Mouse (Mus musculus): ENCODE data around the gene Hmgcs1. TPM values are rescaled to one million over a fixed set of nuclear protein-coding genes. Genes with fewer than 3 reads are reported as not detected.

The Hmgcs1 gene
- polyA plus RNA-seq, 1 experiment from 2014 or later: 225 TPM

- no peaks in the 10 kb centered on the region for H3K36me3 ChIP-seq
- H3K27ac ChIP-seq: 0 out of 2 replicates have a peak overlapping the region, but pooled peaks have one; percentile 15
- peaks cover 19% of the 10 kb centered on the region for H3K4me1 ChIP-seq
- H3K9me3 ChIP-seq (replicated peaks): no peaks in the 10 kb centered on the region
- peak overlapping the region; percentile 35 for H3K4me3 ChIP-seq
- DNase-seq (ENCODE audit: low spot score): peak; percentile 42
- WGBS: 10% methylated on average over 19 of the region's 19 CpGs
- no peaks in the 10 kb centered on the region for H3K27me3 ChIP-seq (ENCODE audit: low read depth, poor library complexity, severe bottlenecking)
Measured at GRCm38 (mm10) chr13:119741390-119742237, 51.4 kb downstream of the Hmgcs1 start.

GRCm38 (mm10) chr13:119742711-119743415 is 52.7 kb downstream of the Hmgcs1 start:
- no peak overlapping the region for H3K4me3 ChIP-seq
- peaks cover 14% of the 10 kb centered on the region for H3K4me1 ChIP-seq
- DNase-seq (ENCODE audit: low spot score): no peak
- no peak overlapping the region for H3K27ac ChIP-seq
- no peaks in the 10 kb centered on the region for H3K36me3 ChIP-seq
- no peaks in the 10 kb centered on the region for H3K9me3 ChIP-seq (replicated peaks)
- H3K27me3 ChIP-seq (ENCODE audit: low read depth, poor library complexity, severe bottlenecking): no peaks in the 10 kb centered on the region
- 90% methylated on average over 6 of the region's 6 CpGs for WGBS

DNA sequence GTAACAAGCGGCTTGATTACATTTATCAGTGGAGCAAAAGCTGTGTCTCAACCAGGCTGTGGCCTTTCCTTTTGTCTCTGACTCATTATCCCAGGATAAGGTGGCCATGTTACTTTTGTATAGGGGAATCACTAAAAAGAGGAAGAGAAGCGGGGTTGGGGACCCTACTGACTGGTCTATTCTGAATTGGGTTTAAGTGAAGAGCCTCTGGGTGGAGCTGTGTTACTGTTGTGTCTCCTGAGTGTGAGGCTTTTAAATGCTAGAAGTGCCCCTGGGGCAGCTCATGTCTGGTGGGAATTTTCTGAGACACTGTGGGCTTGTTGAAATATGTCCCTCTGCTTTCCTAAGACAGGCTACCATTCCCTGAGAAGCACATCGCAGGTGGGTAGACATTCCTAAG is 53.3 kb downstream of the Hmgcs1 start:
- H3K27me3 ChIP-seq (ENCODE audit: low read depth, poor library complexity, severe bottlenecking): no peaks in the 10 kb centered on the region
- 81% methylated on average over 3 of the region's 3 CpGs for WGBS
- H3K4me1 ChIP-seq: peaks cover 14% of the 10 kb centered on the region
- H3K9me3 ChIP-seq (replicated peaks): no peaks in the 10 kb centered on the region
- no peak overlapping the region for H3K27ac ChIP-seq
- no peaks in the 10 kb centered on the region for H3K36me3 ChIP-seq
- H3K4me3 ChIP-seq: no peak overlapping the region
- no peak for DNase-seq (ENCODE audit: low spot score)

DNA sequence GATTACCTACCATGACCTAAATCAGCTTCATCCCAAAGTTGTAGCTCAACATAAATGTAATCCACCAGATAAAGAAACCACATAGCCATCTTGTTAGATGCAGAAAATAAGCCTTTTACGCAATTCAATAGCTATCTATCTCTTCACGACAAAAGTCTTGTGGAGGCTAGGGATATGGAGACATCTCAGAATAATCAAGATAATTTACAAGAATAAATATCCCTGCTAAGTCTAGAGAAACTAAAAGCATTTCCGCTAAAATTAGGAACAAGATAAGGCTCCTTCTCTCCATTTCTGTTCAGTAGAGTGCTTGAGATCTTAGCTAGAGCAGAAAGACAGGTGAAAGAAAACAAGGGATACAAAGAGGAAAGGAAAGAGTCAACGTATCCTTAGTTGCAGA is 56.8 kb downstream of the Hmgcs1 start:
- no peak overlapping the region for H3K27ac ChIP-seq
- no peaks in the 10 kb centered on the region for H3K27me3 ChIP-seq (ENCODE audit: low read depth, poor library complexity, severe bottlenecking)
- peaks cover 2% of the 10 kb centered on the region for H3K4me1 ChIP-seq
- 90% methylated on average over 4 of the region's 4 CpGs for WGBS
- H3K9me3 ChIP-seq (replicated peaks): no peaks in the 10 kb centered on the region
- no peak for DNase-seq (ENCODE audit: low spot score)
- no peaks in the 10 kb centered on the region for H3K36me3 ChIP-seq
- H3K4me3 ChIP-seq: no peak overlapping the region

DNA sequence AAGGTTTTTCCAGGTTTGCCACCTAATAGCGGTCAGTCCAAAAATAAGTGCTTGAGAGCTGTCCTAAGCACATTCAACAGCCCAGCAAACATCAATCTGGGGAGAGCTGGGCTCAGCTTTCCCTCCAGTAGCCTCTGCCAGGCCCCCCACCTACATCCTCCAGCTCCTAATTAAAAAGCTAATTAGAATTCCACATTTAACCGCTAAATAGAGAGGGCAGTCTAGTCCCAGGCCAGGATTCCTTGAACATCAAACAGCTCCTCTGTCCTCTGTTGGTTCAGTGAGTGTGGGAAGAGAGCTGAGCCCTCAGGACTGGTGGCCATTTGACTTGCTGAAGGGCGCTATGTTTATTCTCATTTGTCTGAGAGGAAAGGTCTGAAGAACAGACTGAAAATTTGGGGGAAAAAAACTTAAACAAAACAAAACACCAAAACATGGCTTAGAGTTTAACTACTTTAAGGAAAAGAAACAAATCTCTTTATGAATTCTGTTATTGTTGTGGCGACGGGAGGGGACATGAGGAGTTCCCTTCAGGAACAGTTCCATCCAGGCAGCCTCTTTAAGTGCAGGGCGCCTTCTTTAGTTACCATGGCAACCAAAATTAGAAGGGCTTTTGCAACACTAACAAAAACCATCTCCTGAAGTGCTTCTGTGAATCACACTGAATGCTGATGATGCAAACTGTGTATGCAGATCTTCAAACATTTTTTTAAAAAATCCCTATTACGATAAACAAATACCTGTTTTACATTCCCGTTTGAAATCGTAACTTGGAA is 63.9 kb downstream of the Hmgcs1 start:
- Histone ChIP-seq H3K4me3 (peak overlapping the region; percentile 66; the same call in 1 of the 2 replicates), H3K9me3 (replicated peaks) (no peaks in the 10 kb centered on the region), H3K27ac (no peak overlapping the region), H3K4me1 (peaks cover 30% of the 10 kb centered on the region), H3K27me3 (ENCODE audit: low read depth, poor library complexity, severe bottlenecking) (no peaks in the 10 kb centered on the region), H3K36me3 (no peaks in the 10 kb centered on the region)
- 60% methylated on average over 9 of the region's 9 CpGs for WGBS
- DNase-seq (ENCODE audit: low spot score): no peak

- Histone ChIP-seq H3K4me1 (peaks cover 30% of the 10 kb centered on the region), H3K4me3 (peak overlapping the region; percentile 66), H3K36me3 (no peaks in the 10 kb centered on the region), H3K27me3 (ENCODE audit: low read depth, poor library complexity, severe bottlenecking) (no peaks in the 10 kb centered on the region), H3K9me3 (replicated peaks) (no peaks in the 10 kb centered on the region), H3K27ac (no peak overlapping the region)
- DNase-seq (ENCODE audit: low spot score): no peak
- 37% methylated on average over 3 of the region's 3 CpGs for WGBS
Measured at GRCm38 (mm10) chr13:119754635-119755020, 64.4 kb downstream of the Hmgcs1 start.

DNA sequence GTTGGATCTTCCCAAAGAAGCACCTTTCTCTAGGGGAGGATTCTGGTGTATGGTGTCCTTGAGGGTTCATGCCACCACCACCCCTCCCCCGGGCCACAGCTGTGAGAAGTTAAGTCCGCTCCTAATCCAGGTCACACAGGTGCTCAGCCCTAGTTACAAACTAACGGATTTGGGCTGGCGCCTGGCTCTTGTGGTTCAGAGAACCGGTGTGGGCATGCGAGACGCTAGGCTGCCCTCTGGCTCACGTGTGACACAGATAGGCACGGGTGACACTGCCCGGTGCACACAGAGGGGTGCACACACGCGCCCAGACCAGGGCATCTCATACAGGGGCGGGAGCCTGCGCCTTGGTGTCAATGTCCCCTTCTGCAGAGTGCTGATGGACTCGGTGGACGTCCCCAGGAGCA is 65.0 kb downstream of the Hmgcs1 start:
- no peaks in the 10 kb centered on the region for H3K9me3 ChIP-seq (replicated peaks)
- no peaks in the 10 kb centered on the region for H3K36me3 ChIP-seq
- no peaks in the 10 kb centered on the region for H3K27me3 ChIP-seq (ENCODE audit: low read depth, poor library complexity, severe bottlenecking)
- peak; percentile 62 for DNase-seq (ENCODE audit: low spot score)
- H3K4me3 ChIP-seq: peak overlapping the region; percentile 66
- H3K27ac ChIP-seq: peak overlapping the region; percentile 83
- WGBS: under 1% methylated on average over 16 of the region's 16 CpGs
- H3K4me1 ChIP-seq: peaks cover 30% of the 10 kb centered on the region

DNA sequence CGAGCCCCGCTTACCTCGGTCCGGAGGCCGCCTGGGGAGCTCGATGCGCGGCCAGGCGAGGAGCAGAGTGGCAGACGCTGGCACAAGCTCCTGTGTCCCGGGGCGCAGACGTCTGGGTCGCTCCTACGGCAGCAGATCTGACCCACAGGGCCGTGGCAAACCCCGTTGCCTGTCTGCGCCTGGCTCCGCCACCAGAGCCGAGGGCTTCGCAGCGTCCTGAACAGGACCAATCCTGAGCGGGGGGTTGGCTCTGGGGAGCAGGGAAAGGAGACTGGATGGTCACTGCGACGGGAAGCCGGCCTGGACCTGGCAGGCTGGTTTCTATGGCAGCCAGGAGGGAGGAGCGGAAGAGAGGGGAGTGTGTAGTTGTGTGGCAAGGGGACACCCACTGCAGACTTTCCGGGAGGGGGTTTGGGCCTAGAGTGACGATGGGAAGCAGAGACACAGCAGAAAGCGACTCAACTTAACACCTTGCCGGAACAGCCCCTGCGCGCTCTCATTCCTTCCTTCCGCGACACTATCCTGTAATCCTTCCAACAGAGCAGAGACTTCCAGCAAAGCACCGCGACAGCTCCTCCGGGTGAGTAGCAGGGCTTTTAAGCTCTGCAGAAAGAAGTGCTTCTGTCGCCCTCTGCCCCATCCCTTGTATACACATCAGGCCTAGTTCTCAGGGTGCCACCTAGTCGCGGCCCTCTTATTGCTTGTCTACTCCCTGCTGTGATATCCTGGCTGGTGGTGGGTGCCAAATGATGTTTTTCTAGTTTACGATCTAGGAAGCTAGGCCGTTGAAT is 65.7 kb downstream of the Hmgcs1 start, which contains the start of gene Nim1k:
Gene Nim1k (minus strand): TSS at position 202 of the 791 bp plus-strand sequence.
- no peaks in the 10 kb centered on the region for H3K27me3 ChIP-seq (ENCODE audit: low read depth, poor library complexity, severe bottlenecking)
- H3K4me1 ChIP-seq: peaks cover 30% of the 10 kb centered on the region
- H3K36me3 ChIP-seq: peaks cover 2% of the 10 kb centered on the region
- peak within 1 kb of the TSS; percentile 83 for H3K27ac ChIP-seq
- 2% methylated on average over 43 of the region's 43 CpGs for WGBS
- H3K9me3 ChIP-seq (replicated peaks): no peaks in the 10 kb centered on the region
- H3K4me3 ChIP-seq: peak within 1 kb of the TSS; percentile 66
- DNase-seq (ENCODE audit: low spot score): peak; percentile 85

DNA sequence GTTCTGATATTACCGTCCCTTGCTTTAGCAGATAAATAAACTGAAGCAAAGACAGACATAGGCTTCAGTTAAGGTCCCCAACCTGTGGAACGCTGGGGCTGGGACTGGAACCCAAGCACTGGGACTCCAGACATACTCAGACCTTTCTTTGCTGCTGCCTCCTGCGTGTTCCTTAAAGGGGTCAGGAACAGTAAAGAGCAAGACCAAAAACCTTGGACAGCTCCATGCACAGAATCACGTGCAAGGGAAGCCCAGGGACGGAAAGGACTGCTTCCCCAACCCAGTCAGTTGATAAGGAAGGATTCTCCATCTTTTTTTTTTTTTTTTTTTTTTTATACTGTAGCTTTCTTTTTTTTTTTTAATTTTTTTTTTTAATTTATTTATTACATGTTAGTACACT is 66.7 kb downstream of the Hmgcs1 start:
- peak; percentile 43 for DNase-seq (ENCODE audit: low spot score)
- Histone ChIP-seq H3K36me3 (peaks cover 9% of the 10 kb centered on the region), H3K27ac (no peak overlapping the region), H3K4me3 (no peak overlapping the region), H3K9me3 (replicated peaks) (no peaks in the 10 kb centered on the region), H3K4me1 (peaks cover 30% of the 10 kb centered on the region), H3K27me3 (ENCODE audit: low read depth, poor library complexity, severe bottlenecking) (no peaks in the 10 kb centered on the region)
- WGBS: 33% methylated on average over 5 of the region's 5 CpGs

Other genes starting within 250 kb of the Hmgcs1 start
- 75.5 and 83.3 TPM in 2 replicates for gene 4833420G17Rik, start 227.6 kb upstream of the Hmgcs1 start, polyA plus RNA-seq (2016; fragmentation: Nextera tagmentation; extraction: Ambion mirVana)
- 0.93 and 1.2 TPM in 2 replicates for gene Tmem267, start 202.3 kb upstream of the Hmgcs1 start, polyA plus RNA-seq (2016; fragmentation: Nextera tagmentation; extraction: Ambion mirVana)
- 1.0 and 1.3 TPM in 2 replicates for gene 3110070M22Rik, start 202.0 kb upstream of the Hmgcs1 start, polyA plus RNA-seq (2016; fragmentation: Nextera tagmentation; extraction: Ambion mirVana)
- gene Ccl28, start 66.6 kb upstream of the Hmgcs1 start, polyA plus RNA-seq (2016; fragmentation: Nextera tagmentation; extraction: Ambion mirVana): 0.05 and 0.10 TPM in 2 replicates
- 1.6 and 1.7 TPM in 2 replicates for gene Nim1k, start 65.5 kb downstream of the Hmgcs1 start, polyA plus RNA-seq (2016; fragmentation: Nextera tagmentation; extraction: Ambion mirVana)
- gene Zfp131, start 100.5 kb downstream of the Hmgcs1 start, polyA plus RNA-seq (2016; fragmentation: Nextera tagmentation; extraction: Ambion mirVana): 41.6 and 45.1 TPM in 2 replicates
- not detected in 2 replicates for gene AF067063, start 139.8 kb downstream of the Hmgcs1 start, polyA plus RNA-seq (2016; fragmentation: Nextera tagmentation; extraction: Ambion mirVana)
- not detected in 2 replicates for gene D13Ertd608e, start 145.6 kb downstream of the Hmgcs1 start, polyA plus RNA-seq (2016; fragmentation: Nextera tagmentation; extraction: Ambion mirVana)
- gene Tcstv1, start 204.4 kb downstream of the Hmgcs1 start, polyA plus RNA-seq (2016; fragmentation: Nextera tagmentation; extraction: Ambion mirVana): not detected in 2 replicates
- not detected in 2 replicates for gene Gm21761, start 238.9 kb downstream of the Hmgcs1 start, polyA plus RNA-seq (2016; fragmentation: Nextera tagmentation; extraction: Ambion mirVana)